Mouse (Mus musculus): ENCODE data around the gene Olfr1408.

The Olfr1408 gene

GRCm38 (mm10) chr1:173137274-173137673 lies at the start of gene Olfr1408:
TSS of gene Olfr1408 (minus strand) at chr1:173137374.
- no peak for DNase-seq

GRCm38 (mm10) chr1:173174154-173174842 lies 37.1 kb upstream of the Olfr1408 start:
- DNase-seq: no peak
